Mouse (Mus musculus): ENCODE results near the gene Asb4. TPM values are rescaled to one million over a fixed set of nuclear protein-coding genes. Genes with fewer than 3 reads are reported as not detected.
A peak's percentile ranks its signal among the peaks of the same experiment; 100 is the strongest.

Gene Asb4
- total and polyA plus RNA-seq, 3 experiments = 0.04 to 0.11 (median 0.07) TPM

DNA sequence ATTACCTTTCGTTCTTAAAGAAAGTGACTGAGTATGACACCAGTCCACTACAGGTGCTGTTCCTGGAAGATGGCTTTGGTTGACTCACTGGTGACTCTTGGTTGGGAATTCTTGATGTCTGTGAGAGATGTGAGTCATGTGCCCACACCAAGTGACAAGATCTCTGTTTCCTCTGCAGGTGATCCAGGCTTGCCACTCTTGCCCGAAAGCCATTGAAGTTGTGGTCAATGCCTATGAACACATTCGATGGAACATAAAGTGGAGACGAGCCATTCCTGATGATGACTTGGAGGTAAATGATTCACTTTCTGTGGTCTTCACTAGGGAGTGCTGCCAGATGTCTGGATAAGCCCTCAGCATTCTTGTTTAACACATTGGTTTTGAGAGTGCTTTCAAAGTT is 46.4 kb downstream of the Asb4 start:
- TF ChIP-seq ELF1 (IDR thresholded peaks at IDR 0.05; ENCODE audit: low read depth, low read length) (no peak), MEF2A (IDR thresholded peaks at IDR 0.05; ENCODE audit: borderline replicate concordance, low read depth, low read length) (no peak), ETS1 (conservative IDR thresholded peaks at IDR 0.05; ENCODE audit: low read depth, low read length) (no peak), MAFK (IDR thresholded peaks at IDR 0.05; ENCODE audit: insufficient replicate concordance, low read length) (no peak), RAD21 (IDR thresholded peaks at IDR 0.05; ENCODE audit: low read depth, low read length) (no peak)
- H3K9me3 ChIP-seq (replicated peaks; ENCODE audit: low read length) = no peaks in the 10 kb centered on the region
- H3K4me3 ChIP-seq (replicated peaks in 1 of 3; ENCODE audit: low read depth in 2 of 3, low read length in 2 of 3, poor library complexity in 1 of 3) = no peak overlapping the region
- no peaks in the 10 kb centered on the region for H3K79me2 ChIP-seq (replicated peaks; ENCODE audit: control insufficient read depth, extremely low read depth, insufficient read depth, poor library complexity, severe bottlenecking)
- dilution Hi-C loops (cut with MboI; ENCODE audit: extremely low pct_ligation_motif_present, extremely low pct_unique_long_range_greater_than_20kb, low sequenced_read_pairs) = no loop called here
- H3K36me3 ChIP-seq (replicated peaks in 1 of 2; ENCODE audit: control insufficient read depth in 1 of 2, insufficient read depth in 1 of 2, low read length in 1 of 2) = no peaks in the 10 kb centered on the region
- H3K9ac ChIP-seq (ENCODE audit: insufficient read depth, low read depth) = no peak overlapping the region
- no peak overlapping the region for H3K27ac ChIP-seq (ENCODE audit: insufficient read depth, low read depth)
- H3K4me2 ChIP-seq (ENCODE audit: insufficient read depth, low read depth, poor library complexity, severe bottlenecking) = no peak overlapping the region
- no peaks in the 10 kb centered on the region for H3K27me3 ChIP-seq (replicated peaks)
- H3K4me1 ChIP-seq (ENCODE audit: control insufficient read depth in 1 of 2, insufficient read depth in 2 of 2) = no peaks in the 10 kb centered on the region
- in situ Hi-C loops (cut with MboI; ENCODE audit: low pct_ligation_motif_present, low pct_unique_long_range_greater_than_20kb, low sequenced_read_pairs) = no loop called here
- DNase-seq (ENCODE audit: extremely low read depth) = no peak

DNA sequence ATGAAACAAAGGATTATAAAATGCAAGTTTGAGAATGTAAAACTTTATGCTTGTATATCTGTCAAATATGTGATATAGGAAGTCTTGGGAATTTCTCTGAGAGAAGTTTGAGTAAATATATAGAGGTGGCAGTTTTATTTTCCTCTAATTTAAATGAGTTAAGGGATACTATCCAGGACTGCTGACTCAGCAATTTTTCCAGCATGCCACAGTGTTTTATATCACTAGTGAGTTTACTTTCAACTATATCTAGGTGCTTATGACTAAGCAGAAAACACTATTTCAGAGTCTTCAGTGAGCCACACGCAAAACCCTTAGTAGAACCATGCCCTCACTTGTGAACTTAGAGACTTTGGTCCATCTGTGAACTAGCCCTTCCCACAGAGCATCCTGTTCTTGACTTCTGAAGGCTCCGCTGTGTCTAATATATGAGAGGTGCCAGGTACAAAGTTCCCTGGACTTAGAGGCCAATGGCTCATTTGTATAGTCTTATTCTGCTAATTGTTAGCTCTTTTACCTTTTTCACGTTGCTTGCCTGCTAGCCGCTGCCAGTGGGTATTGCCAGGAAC is 46.9 kb downstream of the Asb4 start:
- dilution Hi-C loops (cut with MboI; ENCODE audit: extremely low pct_ligation_motif_present, extremely low pct_unique_long_range_greater_than_20kb, low sequenced_read_pairs) = no loop called here

GRCm38 (mm10) chr6:5433887-5434286 is 50.7 kb downstream of the Asb4 start:
- DNase-seq (ENCODE audit: extremely low read depth) = no peak
- H3K27me3 ChIP-seq (replicated peaks) = no peaks in the 10 kb centered on the region
- TF ChIP-seq NRF1 (IDR thresholded peaks at IDR 0.05; ENCODE audit: low read depth, low read length) (no peak), ZNF384 (IDR thresholded peaks at IDR 0.05; ENCODE audit: low read depth, low read length) (no peak), UBTF (IDR thresholded peaks at IDR 0.05; ENCODE audit: low read depth, low read length) (no peak), MAX (IDR thresholded peaks at IDR 0.05; ENCODE audit: low read length) (no peak), HCFC1 (IDR thresholded peaks at IDR 0.05; ENCODE audit: low read depth, low read length) (no peak), ELF1 (IDR thresholded peaks at IDR 0.05; ENCODE audit: low read depth, low read length) (no peak), ETS1 (conservative IDR thresholded peaks at IDR 0.05; ENCODE audit: low read depth, low read length) (no peak), JUN (IDR thresholded peaks at IDR 0.05; ENCODE audit: insufficient read depth, low read depth, low read length) (no peak), KAT2A (IDR thresholded peaks at IDR 0.05; ENCODE audit: insufficient replicate concordance, low read length) (no peak), TCF12 (IDR thresholded peaks at IDR 0.05; ENCODE audit: low read depth, low read length) (no peak), MXI1 (IDR thresholded peaks at IDR 0.05; ENCODE audit: low read depth, low read length) (no peak), EP300 (IDR thresholded peaks at IDR 0.05; ENCODE audit: low read length) (no peak), USF1 (IDR thresholded peaks at IDR 0.05; ENCODE audit: low read depth, low read length) (no peak), MYC (IDR thresholded peaks at IDR 0.05; ENCODE audit: low read depth, low read length) (no peak)
- dilution Hi-C loops (cut with MboI; ENCODE audit: extremely low pct_ligation_motif_present, extremely low pct_unique_long_range_greater_than_20kb, low sequenced_read_pairs) (no loop called here), in situ Hi-C loops (cut with MboI; ENCODE audit: low pct_ligation_motif_present, low pct_unique_long_range_greater_than_20kb, low sequenced_read_pairs) (no loop called here)
- no peaks in the 10 kb centered on the region for H3K9me3 ChIP-seq (replicated peaks; ENCODE audit: low read length)
- no peaks in the 10 kb centered on the region for H3K79me2 ChIP-seq (replicated peaks; ENCODE audit: control insufficient read depth, extremely low read depth, insufficient read depth, poor library complexity, severe bottlenecking)
- H3K27ac ChIP-seq (ENCODE audit: insufficient read depth, low read depth) = no peak overlapping the region
- H3K4me2 ChIP-seq (ENCODE audit: insufficient read depth, low read depth, poor library complexity, severe bottlenecking) = no peak overlapping the region
- H3K4me3 ChIP-seq (replicated peaks in 1 of 3; ENCODE audit: low read depth in 2 of 3, low read length in 2 of 3, poor library complexity in 1 of 3) = no peak overlapping the region
- peaks cover 0 to 4% of the 10 kb centered on the region in 2 experiments; a peak in 1 of 4 replicates for H3K4me1 ChIP-seq (ENCODE audit: control insufficient read depth in 1 of 2, insufficient read depth in 2 of 2)
- H3K36me3 ChIP-seq (replicated peaks in 1 of 2; ENCODE audit: control insufficient read depth in 1 of 2, insufficient read depth in 1 of 2, low read length in 1 of 2) = no peaks in the 10 kb centered on the region
- H3K9ac ChIP-seq (ENCODE audit: insufficient read depth, low read depth) = no peak overlapping the region

More for the DNA sequence above, 46.9 kb downstream of the Asb4 start:
- no peak for TF ChIP-seq E2F4 (IDR thresholded peaks at IDR 0.05; ENCODE audit: insufficient replicate concordance, low read depth, low read length)
- peak; percentile 100 for TF ChIP-seq MAFK (IDR thresholded peaks at IDR 0.05; ENCODE audit: insufficient replicate concordance, low read length)
- Histone ChIP-seq H3K27me3 (replicated peaks) (no peaks in the 10 kb centered on the region), H3K4me1 (ENCODE audit: control insufficient read depth in 1 of 2, insufficient read depth in 2 of 2) (no peaks in the 10 kb centered on the region), H3K27ac (ENCODE audit: insufficient read depth, low read depth) (no peak overlapping the region), H3K79me2 (replicated peaks; ENCODE audit: control insufficient read depth, extremely low read depth, insufficient read depth, poor library complexity, severe bottlenecking) (no peaks in the 10 kb centered on the region), H3K4me2 (ENCODE audit: insufficient read depth, low read depth, poor library complexity, severe bottlenecking) (no peak overlapping the region), H3K36me3 (replicated peaks in 1 of 2; ENCODE audit: control insufficient read depth in 1 of 2, insufficient read depth in 1 of 2, low read length in 1 of 2) (no peaks in the 10 kb centered on the region), H3K9ac (ENCODE audit: insufficient read depth, low read depth) (no peak overlapping the region), H3K9me3 (replicated peaks; ENCODE audit: low read length) (no peaks in the 10 kb centered on the region), H3K4me3 (replicated peaks in 1 of 3; ENCODE audit: low read depth in 2 of 3, low read length in 2 of 3, poor library complexity in 1 of 3) (no peak overlapping the region)
- in situ Hi-C loops (cut with MboI; ENCODE audit: low pct_ligation_motif_present, low pct_unique_long_range_greater_than_20kb, low sequenced_read_pairs) = no loop called here
- DNase-seq (ENCODE audit: extremely low read depth) = no peak

All from CH12.LX (cell line).